Mouse (Mus musculus) ES-Bruce4 (cell line): Measurements from ENCODE around the gene Plekho1. TPM values are rescaled to one million over a fixed set of nuclear protein-coding genes. Genes with fewer than 3 reads are reported as not detected.
A peak's percentile ranks its signal among the peaks of the same experiment; 100 is the strongest.
"Not testable (repeated sequence)": the region's sequence is repeated elsewhere in the genome, so short reads cannot be mapped to it uniquely, and the experiment has no call there.

Source experiments
- H3K27ac ChIP-seq: 2 replicates; pipeline ENCODE4 v1.5.1; 2012; ENCODE audit warnings: low read length, inconsistent platforms; ENCODE audit not compliant: insufficient read depth
- H3K27me3 ChIP-seq: 2 replicates; pipeline ENCODE4 v1.6.1; 2012; ENCODE audit warnings: mild to moderate bottlenecking, low read length, inconsistent platforms; ENCODE audit not compliant: control insufficient read depth, poor library complexity, insufficient read depth, severe bottlenecking
- H3K36me3 ChIP-seq: 2 replicates; pipeline ENCODE4 v1.6.1; 2012; ENCODE audit warnings: inconsistent platforms, mild to moderate bottlenecking, low read length, moderate library complexity; ENCODE audit not compliant: control insufficient read depth, poor library complexity, insufficient read depth, severe bottlenecking
- H3K4me1 ChIP-seq: one replicate; pipeline ENCODE4 v1.8.1; 2011; ENCODE audit warnings: low read length; ENCODE audit not compliant: control insufficient read depth, insufficient read depth
- H3K4me3 ChIP-seq: 2 replicates; pipeline ENCODE4 v1.5.1; 2011; ENCODE audit warnings: low read depth, mild to moderate bottlenecking, low read length
- H3K9ac ChIP-seq: 2 replicates; pipeline ENCODE4 v1.6.1; 2012; ENCODE audit warnings: low read depth, mild to moderate bottlenecking, inconsistent platforms; ENCODE audit not compliant: poor library complexity, severe bottlenecking
- H3K9me3 ChIP-seq: replicated peaks from 2 replicates; pipeline ENCODE4 v1.6.1; 2012; ENCODE audit warnings: mild to moderate bottlenecking, low read length, inconsistent platforms; ENCODE audit not compliant: control insufficient read depth, poor library complexity, insufficient read depth, severe bottlenecking
- CTCF ChIP-seq: IDR thresholded peaks from one replicate; pipeline ENCODE4 v1.8.1; 2011; ENCODE audit warnings: low read depth, low read length
- EP300 ChIP-seq: IDR thresholded peaks from 2 replicates; pipeline ENCODE4 v1.6.1; 2011; ENCODE audit warnings: low read depth, low read length; ENCODE audit not compliant: insufficient read depth
- POLR2A ChIP-seq: IDR thresholded peaks from one replicate; pipeline ENCODE4 v1.8.1; 2011; ENCODE audit warnings: low read length; ENCODE audit not compliant: insufficient read depth
- polyA plus RNA-seq: library from polyadenylated mRNA; stranded (reverse); fragments of >200 nt; gene quantifications from 2 replicates; pipeline ENCODE4 v1.2.4, GENCODE M21; 2011; ENCODE audit warnings: low read depth; ENCODE audit not compliant: missing spikeins, insufficient read depth, insufficient read length

The Plekho1 gene
- polyA plus RNA-seq = 9.2 and 15.0 TPM in 2 replicates

GRCm38 (mm10) chr3:95995802-95996428 is at the start of gene Plekho1:
Gene Plekho1, minus strand, starts transcription at chr3:95996001.
- Histone ChIP-seq H3K36me3 (no peaks in the 10 kb centered on the region), H3K9ac (peak within 1 kb of the TSS; percentile 83), H3K4me1 (no peaks in the 10 kb centered on the region), H3K9me3 (no peaks in the 10 kb centered on the region), H3K4me3 (peak within 1 kb of the TSS; percentile 71), H3K27ac (no peak within 1 kb of the TSS), H3K27me3 (peaks cover 7% of the 10 kb centered on the region)
- TF ChIP-seq EP300 = no peak
- no peak for TF ChIP-seq CTCF
- no peak for TF ChIP-seq POLR2A

GRCm38 (mm10) chr3:96044559-96044958 is 48.8 kb upstream of the Plekho1 start:
- H3K9ac ChIP-seq, H3K4me1 ChIP-seq, H3K4me3 ChIP-seq, H3K27ac ChIP-seq, H3K27me3 ChIP-seq, H3K36me3 ChIP-seq, H3K9me3 ChIP-seq: not testable (repeated sequence)

GRCm38 (mm10) chr3:96043104-96043503 is 47.3 kb upstream of the Plekho1 start:
- no peak overlapping the region for H3K9ac ChIP-seq
- TF ChIP-seq EP300 = no peak

GRCm38 (mm10) chr3:96041079-96041478 is 45.3 kb upstream of the Plekho1 start:
- no peak overlapping the region for H3K9ac ChIP-seq
- H3K4me1 ChIP-seq = no peaks in the 10 kb centered on the region
- H3K27me3 ChIP-seq = no peaks in the 10 kb centered on the region
- TF ChIP-seq CTCF = no peak
- TF ChIP-seq EP300 = no peak
- no peak for TF ChIP-seq POLR2A
- H3K9me3 ChIP-seq = no peaks in the 10 kb centered on the region
- no peak overlapping the region for H3K4me3 ChIP-seq
- H3K36me3 ChIP-seq = no peaks in the 10 kb centered on the region
- H3K27ac ChIP-seq = no peak overlapping the region

More at GRCm38 (mm10) chr3:96043104-96043503, 47.3 kb upstream of the Plekho1 start:
- Histone ChIP-seq H3K36me3 (no peaks in the 10 kb centered on the region), H3K27ac (no peak overlapping the region), H3K9me3 (no peaks in the 10 kb centered on the region), H3K27me3 (no peaks in the 10 kb centered on the region), H3K4me1 (no peaks in the 10 kb centered on the region), H3K4me3 (no peak overlapping the region)

- Histone ChIP-seq H3K36me3 (no peaks in the 10 kb centered on the region), H3K27ac (no peak overlapping the region), H3K4me3 (no peak overlapping the region), H3K9ac (no peak overlapping the region), H3K27me3 (no peaks in the 10 kb centered on the region), H3K4me1 (no peaks in the 10 kb centered on the region), H3K9me3 (no peaks in the 10 kb centered on the region)
- no peak for TF ChIP-seq CTCF
- no peak for TF ChIP-seq EP300
- no peak for TF ChIP-seq POLR2A
Measured at GRCm38 (mm10) chr3:96040663-96041006, 44.8 kb upstream of the Plekho1 start.

DNA sequence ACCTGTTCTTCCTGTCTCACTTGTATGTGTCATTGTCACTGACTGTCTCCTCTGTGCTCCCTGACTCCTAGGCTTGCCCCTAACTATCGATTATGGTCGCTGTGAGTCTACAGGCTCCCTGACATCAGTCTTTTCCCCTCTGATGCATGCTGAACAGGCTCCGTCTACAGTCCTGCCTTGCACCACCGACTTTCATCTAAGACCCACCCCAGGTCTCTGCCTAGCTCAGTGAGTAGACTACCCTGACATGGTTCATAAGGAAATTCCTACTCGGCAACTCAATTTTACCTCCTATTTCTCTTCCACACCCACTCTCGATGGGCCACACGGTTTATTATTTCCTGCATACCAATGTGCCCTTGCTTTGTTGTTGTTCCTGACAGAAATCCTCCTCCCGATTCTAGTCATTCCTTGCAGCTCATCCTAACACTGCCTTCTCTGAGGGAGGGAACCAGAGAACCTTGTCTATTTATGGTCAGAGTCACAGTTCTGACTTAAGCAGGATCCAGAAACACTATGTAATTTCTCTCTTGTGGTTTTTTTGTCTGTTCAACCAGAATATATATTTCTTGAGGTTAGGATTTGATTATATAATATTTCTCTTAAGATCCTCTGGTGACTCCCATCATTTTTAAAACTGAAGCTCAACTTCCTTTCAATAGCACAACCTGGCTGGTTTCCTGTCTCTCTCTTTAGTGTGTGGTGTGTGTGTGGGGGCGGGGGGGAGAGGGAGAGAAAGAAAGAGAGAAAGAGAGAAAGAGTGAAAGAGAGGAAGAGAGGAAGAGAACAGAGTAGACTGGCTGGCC is 44.3 kb upstream of the Plekho1 start:
- TF ChIP-seq POLR2A = no peak
- no peak for TF ChIP-seq EP300
- TF ChIP-seq CTCF = no peak
- no peak overlapping the region for H3K9ac ChIP-seq
- no peak overlapping the region for H3K4me3 ChIP-seq
- H3K36me3 ChIP-seq = no peaks in the 10 kb centered on the region
- no peaks in the 10 kb centered on the region for H3K4me1 ChIP-seq
- H3K27ac ChIP-seq = no peak overlapping the region
- H3K9me3 ChIP-seq = no peaks in the 10 kb centered on the region
- no peaks in the 10 kb centered on the region for H3K27me3 ChIP-seq
